Mouse (Mus musculus) erythroid progenitor cell, adult 5-6 weeks (primary cell): ENCODE data around the gene Taar2. TPM values are rescaled to one million over a fixed set of nuclear protein-coding genes. Genes with fewer than 3 reads are reported as not detected.

ENCODE experiments used
- ATAC-seq: replicated peaks from 2 replicates; pipeline ENCODE4 v1.8.0; 2016; ENCODE audit warnings: moderate number of reproducible peaks, mild to moderate bottlenecking, moderate TSS enrichment, inconsistent platforms; ENCODE audit not compliant: poor library complexity, low FRiP score, severe bottlenecking
- total RNA-seq, 2 experiments: library from RNA; stranded (forward) in 1 of 2; stranded (reverse) in 1 of 2; fragments of 150-400 nt in 1 of 2; fragments of 186-747, 209-891 nt in 1 of 2; gene quantifications; 2 replicates each; pipeline versions ENCODE4 v1.2.3 to v1.2.4; 2015 to 2017; ENCODE audit warnings: low replicate concordance in 2 of 2

The Taar2 gene
- total RNA-seq (2015; ENCODE audit: low replicate concordance), result not detected in 2 replicates
- total RNA-seq (2017; ENCODE audit: low replicate concordance), result not detected in 2 replicates

DNA sequence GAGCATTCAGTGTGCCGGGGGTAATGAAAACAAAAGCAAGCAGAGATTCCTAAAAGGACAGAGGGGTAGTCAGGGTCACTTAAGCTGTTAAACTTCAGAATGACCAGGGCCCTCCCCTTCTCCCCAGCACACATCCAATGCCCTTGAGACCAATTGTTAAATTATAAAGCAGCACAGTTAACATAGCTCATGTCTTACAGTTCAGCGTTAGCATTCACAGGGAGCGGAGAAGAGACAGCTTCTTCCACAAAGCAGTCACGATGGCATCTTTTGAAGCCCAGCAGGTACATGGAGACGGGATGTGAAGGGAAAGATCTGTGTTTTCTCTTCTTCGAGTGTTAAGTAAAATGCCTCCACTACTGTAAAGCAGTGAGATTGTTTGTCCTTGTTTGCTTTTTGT is at the start of gene Taar2:
TSS of gene Taar2 (plus strand) at position 261 of the 400 bp plus-strand sequence.
- no peak for ATAC-seq

- no peak for ATAC-seq
Measured at GRCm38 (mm10) chr10:23892987-23893386, 45.4 kb upstream of the Taar2 start.

- no peak for ATAC-seq
Measured at GRCm38 (mm10) chr10:23894601-23895349, 43.6 kb upstream of the Taar2 start, which contains the start of gene Vnn1. Gene Vnn1, plus strand, starts transcription at chr10:23894688.

DNA sequence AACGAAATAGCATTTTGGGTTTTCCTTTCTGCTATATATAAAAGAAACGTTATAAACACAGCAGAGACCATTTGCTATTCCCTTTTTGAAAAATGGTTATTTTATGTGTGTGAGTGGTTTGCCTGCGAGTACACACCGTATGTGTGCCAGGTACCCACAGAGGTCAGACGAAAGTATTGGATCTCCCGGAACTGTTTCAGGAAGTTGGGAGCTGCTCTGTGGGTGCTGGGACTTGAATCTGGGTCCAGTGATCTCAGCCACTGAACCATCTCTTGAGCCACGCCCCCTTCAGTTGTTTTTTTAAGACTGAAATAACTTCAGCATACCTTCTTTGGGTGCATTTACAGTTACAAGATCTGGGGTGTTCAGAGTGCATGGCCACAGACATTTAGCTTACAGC is 43.0 kb upstream of the Taar2 start:
- ATAC-seq, result no peak

- no peak for ATAC-seq
Measured at GRCm38 (mm10) chr10:23901119-23901518, 37.3 kb upstream of the Taar2 start.

- no peak for ATAC-seq
Measured at GRCm38 (mm10) chr10:23905661-23906060, 32.7 kb upstream of the Taar2 start.

DNA sequence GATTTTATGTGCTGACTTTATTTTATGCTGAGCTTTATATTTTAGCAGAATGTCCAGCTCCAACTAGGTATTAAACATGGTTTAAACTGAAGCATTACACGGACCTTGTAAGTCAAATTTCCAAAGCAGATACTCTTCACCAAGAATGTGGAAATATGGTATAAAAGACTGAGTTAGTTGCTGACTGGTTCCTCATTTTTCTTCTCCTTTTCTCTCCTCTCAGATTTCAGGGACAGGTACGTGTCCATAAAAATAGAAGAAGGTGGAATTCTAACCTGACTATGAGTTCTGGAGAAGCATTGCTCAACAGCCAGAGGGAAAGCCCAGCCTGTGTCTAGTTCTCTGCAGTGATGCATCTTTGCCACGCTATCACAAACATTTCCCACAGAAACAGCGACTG is 18.3 kb upstream of the Taar2 start, which contains the start of gene Taar1:
TSS of gene Taar1 (plus strand) at position 301 of the 400 bp plus-strand sequence.
- ATAC-seq, result no peak

GRCm38 (mm10) chr10:23922468-23922867 is 15.9 kb upstream of the Taar2 start:
- ATAC-seq, result no peak

- ATAC-seq, result no peak
Measured at GRCm38 (mm10) chr10:23923941-23924340, 14.4 kb upstream of the Taar2 start.

DNA sequence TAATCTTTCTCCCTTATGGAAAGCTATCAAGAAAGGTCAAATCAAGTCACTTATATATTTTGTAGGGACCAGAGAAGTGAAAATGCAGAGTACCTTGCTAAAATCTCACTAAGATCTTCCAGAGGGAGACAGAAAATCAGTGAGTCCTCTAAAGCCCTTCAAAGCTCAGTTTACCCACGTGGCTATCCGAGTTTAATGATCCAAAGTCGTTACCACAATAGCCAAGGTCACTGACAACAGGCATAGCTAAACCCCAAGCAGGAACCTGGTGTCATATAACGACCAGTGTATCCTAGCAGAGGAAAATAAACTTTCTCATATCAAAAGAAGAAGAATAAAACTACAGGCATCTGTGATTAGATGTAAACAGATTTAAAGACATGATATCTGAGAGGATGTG is 759 bp upstream of the Taar2 start:
- no peak for ATAC-seq

DNA sequence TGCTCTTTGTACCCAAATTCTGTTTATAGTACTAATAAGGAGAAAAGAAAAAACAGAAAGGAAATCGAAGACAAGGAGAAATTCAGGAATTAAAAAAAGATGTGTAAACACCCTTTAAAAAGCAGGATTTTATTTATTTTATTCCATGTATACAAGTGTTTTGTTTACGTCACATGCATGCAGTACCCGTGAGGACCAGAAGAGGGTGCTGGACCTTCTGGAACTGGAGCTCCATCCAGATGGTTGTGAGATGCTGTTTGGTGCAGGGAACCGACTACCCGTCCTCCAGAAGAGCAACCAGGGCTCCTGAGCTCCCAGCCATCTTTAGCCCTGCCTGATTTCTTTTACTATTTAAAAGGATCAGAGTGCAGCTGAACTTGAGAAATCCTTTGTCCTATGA is 4.1 kb downstream of the Taar2 start:
- no peak for ATAC-seq

DNA sequence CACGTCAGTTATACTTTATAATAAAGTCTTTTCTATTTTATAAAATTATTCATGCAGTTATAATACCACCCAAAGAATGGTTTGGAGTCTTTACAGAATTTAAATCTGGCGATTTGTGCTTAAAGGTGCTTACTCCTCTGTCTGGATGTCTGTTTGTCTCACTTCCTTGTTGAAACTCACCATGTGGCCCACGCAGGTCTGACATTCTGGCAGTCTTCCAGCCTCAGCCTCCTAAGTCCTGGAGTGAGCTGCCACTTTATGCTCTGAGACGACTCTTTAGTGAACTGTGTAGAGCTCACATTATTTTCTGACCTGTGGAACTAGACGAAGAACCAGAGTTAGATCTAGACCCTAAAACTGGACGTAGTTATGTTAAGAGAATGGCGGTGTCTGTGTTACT is 9.7 kb downstream of the Taar2 start:
- no peak for ATAC-seq

GRCm38 (mm10) chr10:23949508-23950005 is 11.2 kb downstream of the Taar2 start, which contains the start of gene Taar3:
Gene Taar3, plus strand, starts transcription at chr10:23949558.
- no peak for ATAC-seq

GRCm38 (mm10) chr10:23951714-23952113 is 13.3 kb downstream of the Taar2 start:
- ATAC-seq, result no peak

DNA sequence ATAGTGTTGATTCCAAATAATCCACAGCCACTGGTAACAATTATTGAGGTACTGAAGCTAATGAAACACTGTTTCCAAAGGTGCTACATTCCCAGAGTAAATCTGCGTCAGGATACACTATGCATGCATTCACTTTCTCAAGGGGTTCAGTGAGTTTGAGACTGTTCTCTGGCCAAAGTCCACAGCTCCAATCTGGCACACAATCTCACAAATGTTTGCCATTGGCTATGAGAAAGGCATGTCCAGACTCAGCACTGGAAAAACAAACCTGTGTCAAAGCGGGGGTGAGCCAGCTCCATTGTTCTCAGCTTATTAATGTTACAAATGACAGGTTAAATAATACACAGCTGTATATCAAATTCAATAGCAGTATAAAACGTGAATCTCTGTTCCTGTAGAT is 20.7 kb downstream of the Taar2 start:
- no peak for ATAC-seq

DNA sequence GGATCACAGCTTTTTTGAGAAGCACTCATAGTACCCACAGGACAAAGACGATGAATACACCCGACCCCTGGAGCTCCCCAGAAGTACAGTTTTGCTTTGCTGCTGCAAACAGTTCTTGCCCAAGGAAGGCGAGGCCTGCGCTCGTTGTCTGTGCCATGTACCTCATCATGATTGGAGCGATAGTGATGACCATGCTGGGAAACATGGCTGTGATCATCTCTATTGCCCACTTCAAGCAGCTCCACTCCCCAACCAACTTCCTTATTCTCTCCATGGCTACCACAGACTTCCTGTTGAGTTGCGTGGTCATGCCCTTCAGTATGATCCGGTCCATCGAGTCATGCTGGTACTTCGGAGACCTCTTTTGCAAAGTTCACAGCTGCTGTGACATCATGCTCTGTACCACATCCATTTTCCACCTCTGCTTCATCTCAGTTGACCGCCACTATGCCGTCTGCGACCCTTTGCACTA is 22.1 kb downstream of the Taar2 start, which contains the start of gene Taar4:
TSS of gene Taar4 (plus strand) at position 51 of the 472 bp plus-strand sequence.
- no peak for ATAC-seq

DNA sequence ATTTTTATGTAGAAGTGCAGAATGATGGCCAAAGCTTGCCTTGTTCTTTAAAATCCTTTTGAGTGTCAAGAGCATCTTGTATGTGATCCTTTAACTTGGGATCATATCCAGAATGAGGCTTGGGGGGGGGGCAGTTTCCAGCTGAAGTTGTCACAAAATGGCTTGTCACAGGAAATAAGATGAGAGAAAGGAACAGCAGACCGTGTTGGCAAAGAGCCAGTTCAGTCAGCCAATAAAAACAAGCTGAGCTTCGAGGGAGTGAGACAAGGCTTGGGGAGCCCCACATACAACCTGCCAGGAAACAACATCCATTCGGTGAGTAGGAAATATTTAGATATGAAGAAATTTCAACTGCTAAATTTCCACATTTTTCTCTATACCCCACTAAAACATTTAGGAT is 25.1 kb downstream of the Taar2 start:
- ATAC-seq, result no peak

- no peak for ATAC-seq
Measured at GRCm38 (mm10) chr10:23964921-23965610, 26.7 kb downstream of the Taar2 start.

GRCm38 (mm10) chr10:23970656-23971165 is 32.3 kb downstream of the Taar2 start, which contains the start of gene Taar5:
Gene Taar5, plus strand, starts transcription at chr10:23970706.
- ATAC-seq, result no peak

DNA sequence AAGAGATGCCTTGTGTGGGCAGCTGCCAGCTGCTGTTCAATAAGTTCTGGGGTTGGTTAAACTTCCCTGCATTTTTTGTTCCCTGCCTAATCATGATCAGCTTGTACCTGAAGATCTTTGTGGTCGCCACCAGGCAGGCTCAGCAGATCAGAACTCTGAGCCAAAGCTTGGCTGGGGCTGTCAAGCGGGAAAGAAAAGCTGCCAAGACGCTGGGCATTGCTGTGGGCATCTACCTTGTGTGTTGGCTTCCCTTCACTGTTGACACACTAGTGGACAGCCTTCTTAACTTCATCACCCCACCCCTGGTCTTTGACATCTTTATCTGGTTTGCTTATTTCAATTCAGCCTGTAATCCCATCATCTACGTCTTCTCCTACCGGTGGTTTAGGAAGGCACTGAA is 32.9 kb downstream of the Taar2 start:
- ATAC-seq, result no peak
